Mouse (Mus musculus) ES-Bruce4 (cell line): ENCODE data around the gene Tmem273. TPM values are rescaled to one million over a fixed set of nuclear protein-coding genes. Genes with fewer than 3 reads are reported as not detected.

Experiments
- H3K27ac ChIP-seq: 2 replicates; pipeline ENCODE4 v1.5.1; 2012; ENCODE audit warnings: low read length, inconsistent platforms; ENCODE audit not compliant: insufficient read depth
- H3K27me3 ChIP-seq: 2 replicates; pipeline ENCODE4 v1.6.1; 2012; ENCODE audit warnings: mild to moderate bottlenecking, low read length, inconsistent platforms; ENCODE audit not compliant: control insufficient read depth, poor library complexity, insufficient read depth, severe bottlenecking
- H3K36me3 ChIP-seq: 2 replicates; pipeline ENCODE4 v1.6.1; 2012; ENCODE audit warnings: inconsistent platforms, mild to moderate bottlenecking, low read length, moderate library complexity; ENCODE audit not compliant: control insufficient read depth, poor library complexity, insufficient read depth, severe bottlenecking
- H3K4me1 ChIP-seq: one replicate; pipeline ENCODE4 v1.8.1; 2011; ENCODE audit warnings: low read length; ENCODE audit not compliant: control insufficient read depth, insufficient read depth
- H3K4me3 ChIP-seq: 2 replicates; pipeline ENCODE4 v1.5.1; 2011; ENCODE audit warnings: low read depth, mild to moderate bottlenecking, low read length
- H3K9ac ChIP-seq: 2 replicates; pipeline ENCODE4 v1.6.1; 2012; ENCODE audit warnings: low read depth, mild to moderate bottlenecking, inconsistent platforms; ENCODE audit not compliant: poor library complexity, severe bottlenecking
- H3K9me3 ChIP-seq: replicated peaks from 2 replicates; pipeline ENCODE4 v1.6.1; 2012; ENCODE audit warnings: mild to moderate bottlenecking, low read length, inconsistent platforms; ENCODE audit not compliant: control insufficient read depth, poor library complexity, insufficient read depth, severe bottlenecking
- CTCF ChIP-seq: IDR thresholded peaks from one replicate; pipeline ENCODE4 v1.8.1; 2011; ENCODE audit warnings: low read depth, low read length
- EP300 ChIP-seq: IDR thresholded peaks from 2 replicates; pipeline ENCODE4 v1.6.1; 2011; ENCODE audit warnings: low read depth, low read length; ENCODE audit not compliant: insufficient read depth
- POLR2A ChIP-seq: IDR thresholded peaks from one replicate; pipeline ENCODE4 v1.8.1; 2011; ENCODE audit warnings: low read length; ENCODE audit not compliant: insufficient read depth
- polyA plus RNA-seq: library from polyadenylated mRNA; stranded (reverse); fragments of >200 nt; gene quantifications from 2 replicates; pipeline ENCODE4 v1.2.4, GENCODE M21; 2011; ENCODE audit warnings: low read depth; ENCODE audit not compliant: missing spikeins, insufficient read depth, insufficient read length

The Tmem273 gene
- polyA plus RNA-seq = not detected in 2 replicates

DNA sequence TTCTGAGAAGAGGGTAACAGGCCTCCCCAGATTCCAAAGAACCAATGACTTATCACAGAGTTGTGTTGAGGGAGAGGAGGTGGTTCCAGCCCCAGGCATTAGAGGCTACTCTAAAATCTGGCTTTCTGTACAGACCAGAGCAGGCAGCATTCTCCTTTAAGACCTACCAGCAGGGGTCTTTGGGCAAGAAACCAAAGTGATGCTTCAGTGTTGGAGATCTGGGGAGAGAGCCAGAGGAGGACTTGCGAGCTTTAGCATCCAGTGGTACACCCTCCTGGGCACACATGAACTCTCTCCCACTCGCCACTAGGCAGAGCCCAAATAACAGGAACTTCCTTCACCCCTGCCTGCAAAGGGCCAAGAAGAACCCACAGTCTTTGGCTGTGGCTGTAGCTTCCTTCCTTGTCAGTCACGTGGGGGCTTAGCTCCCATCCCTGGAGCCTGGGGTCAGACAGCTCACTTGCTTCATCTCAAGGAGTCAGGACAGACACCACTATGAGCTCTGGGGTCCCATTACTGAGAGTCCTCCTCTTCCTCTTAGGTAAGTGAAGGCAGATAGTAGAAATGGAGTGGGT lies at the start of gene Tmem273:
Gene Tmem273 (plus strand): TSS at position 408 of the 575 bp plus-strand sequence.
- no peaks in the 10 kb centered on the region for H3K27me3 ChIP-seq
- TF ChIP-seq POLR2A = no peak
- no peak for TF ChIP-seq CTCF
- no peak for TF ChIP-seq EP300

GRCm38 (mm10) chr14:32736561-32736960 lies 49.2 kb upstream of the Tmem273 start:
- no peaks in the 10 kb centered on the region for H3K36me3 ChIP-seq
- H3K9ac ChIP-seq = no peak overlapping the region
- H3K4me3 ChIP-seq = no peak overlapping the region
- TF ChIP-seq EP300 (no peak), CTCF (no peak), POLR2A (no peak)
- no peak overlapping the region for H3K27ac ChIP-seq
- H3K9me3 ChIP-seq = peaks cover 4% of the 10 kb centered on the region; the same call in 1 of the 2 replicates
- H3K4me1 ChIP-seq = no peaks in the 10 kb centered on the region
- H3K27me3 ChIP-seq = no peaks in the 10 kb centered on the region

More for the DNA sequence above, at the start of gene Tmem273:
- H3K4me3 ChIP-seq = no peak within 1 kb of the TSS
- H3K27ac ChIP-seq = no peak within 1 kb of the TSS
- no peaks in the 10 kb centered on the region for H3K36me3 ChIP-seq
- H3K9ac ChIP-seq = no peak within 1 kb of the TSS
- no peaks in the 10 kb centered on the region for H3K9me3 ChIP-seq
- H3K4me1 ChIP-seq = no peaks in the 10 kb centered on the region

GRCm38 (mm10) chr14:32738586-32738985 lies 47.2 kb upstream of the Tmem273 start:
- H3K27ac ChIP-seq = no peak overlapping the region
- TF ChIP-seq POLR2A = no peak
- no peak for TF ChIP-seq EP300
- no peak for TF ChIP-seq CTCF
- peaks cover 4% of the 10 kb centered on the region; the same call in 1 of the 2 replicates for H3K9me3 ChIP-seq
- no peaks in the 10 kb centered on the region for H3K4me1 ChIP-seq
- H3K36me3 ChIP-seq = no peaks in the 10 kb centered on the region
- H3K27me3 ChIP-seq = no peaks in the 10 kb centered on the region
- H3K9ac ChIP-seq = no peak overlapping the region
- no peak overlapping the region for H3K4me3 ChIP-seq

GRCm38 (mm10) chr14:32748519-32748918 lies 37.2 kb upstream of the Tmem273 start:
- Histone ChIP-seq H3K9ac (no peak overlapping the region), H3K27ac (no peak overlapping the region), H3K4me3 (no peak overlapping the region), H3K4me1 (no peaks in the 10 kb centered on the region), H3K27me3 (no peaks in the 10 kb centered on the region), H3K36me3 (no peaks in the 10 kb centered on the region), H3K9me3 (no peaks in the 10 kb centered on the region)
- no peak for TF ChIP-seq POLR2A
- no peak for TF ChIP-seq EP300
- TF ChIP-seq CTCF = no peak

DNA sequence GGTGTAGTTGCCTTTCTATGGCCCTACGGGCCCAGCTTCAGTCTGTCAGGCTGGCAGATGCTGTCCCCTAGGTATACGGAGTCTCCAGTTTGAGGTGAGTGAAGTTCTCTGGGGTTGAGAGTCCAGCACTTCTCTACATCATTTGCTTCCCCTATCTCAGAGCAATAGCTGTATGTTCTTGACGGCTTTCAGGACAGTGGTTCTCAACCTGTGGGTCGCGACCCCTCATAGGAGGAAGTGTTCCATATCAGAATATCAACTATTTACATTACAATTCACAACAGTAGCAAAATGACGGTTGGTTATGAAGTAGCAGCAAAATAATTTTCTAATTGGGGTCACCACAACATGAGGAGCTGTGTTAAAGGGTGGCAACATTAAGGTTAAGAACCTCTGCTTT lies 35.0 kb upstream of the Tmem273 start:
- Histone ChIP-seq H3K36me3 (no peaks in the 10 kb centered on the region), H3K9me3 (no peaks in the 10 kb centered on the region)

GRCm38 (mm10) chr14:32754286-32754685 lies 31.5 kb upstream of the Tmem273 start:
- TF ChIP-seq CTCF (no peak), POLR2A (no peak), EP300 (no peak)
- Histone ChIP-seq H3K4me3 (no peak overlapping the region), H3K27ac (no peak overlapping the region), H3K9ac (no peak overlapping the region), H3K36me3 (no peaks in the 10 kb centered on the region), H3K27me3 (no peaks in the 10 kb centered on the region), H3K9me3 (no peaks in the 10 kb centered on the region), H3K4me1 (no peaks in the 10 kb centered on the region)

More for the DNA sequence above, 35.0 kb upstream of the Tmem273 start:
- Histone ChIP-seq H3K4me1 (no peaks in the 10 kb centered on the region), H3K4me3 (no peak overlapping the region), H3K27ac (no peak overlapping the region), H3K27me3 (no peaks in the 10 kb centered on the region), H3K9ac (no peak overlapping the region)
- TF ChIP-seq POLR2A = no peak
- TF ChIP-seq EP300 = no peak
- TF ChIP-seq CTCF = no peak
